Comparison of ENCODE assay signal across 8 mouse cellular contexts in the genomic region with DNA sequence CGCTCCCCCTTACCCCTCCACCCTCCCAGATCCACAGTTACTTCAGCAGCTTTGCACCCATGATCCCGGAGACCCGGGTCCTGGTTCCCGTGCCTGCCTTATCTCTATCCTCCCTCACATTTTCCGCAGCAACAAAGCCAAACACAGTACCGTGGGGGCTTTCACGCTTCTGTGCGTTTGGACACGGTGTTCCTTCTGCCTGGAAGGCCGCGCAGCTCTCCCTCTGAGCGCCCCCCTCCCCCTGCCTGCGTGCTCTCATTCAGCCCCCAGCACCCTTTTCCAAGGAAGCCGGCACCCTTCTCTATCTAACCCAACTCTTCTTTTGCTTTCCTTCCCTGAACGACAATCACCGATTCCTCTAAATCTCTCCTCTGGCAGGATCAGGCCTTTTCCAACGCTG. TPM values are rescaled to one million over a fixed set of nuclear protein-coding genes. Genes with fewer than 3 reads are reported as not detected.
A peak's percentile ranks its signal among the peaks of the same experiment; 100 is the strongest.
DNase-seq lines count a peak whose midpoint lies in the region; ATAC-seq and TF ChIP-seq lines count a peak whose summit lies in the region.

No protein-coding gene starts in this region.

- no peaks in the 10 kb centered on the region for H3K27me3 ChIP-seq in kidney, adult 2 months (replicated peaks; ENCODE audit: control insufficient read depth, insufficient read depth, low read length)
- H3K27me3 ChIP-seq in liver, embryonic 14.5 days (ENCODE audit: control insufficient read depth, insufficient read depth, low read length) = no peaks in the 10 kb centered on the region; the same call in 1 of the 2 replicates

- TF ChIP-seq CTCF in bone marrow, adult 2 months (IDR thresholded peaks at IDR 0.05; ENCODE audit: control insufficient read depth, insufficient read depth, low read length) = no peak
- no peak for TF ChIP-seq CTCF in kidney, adult 2 months (conservative IDR thresholded peaks at IDR 0.05; ENCODE audit: insufficient read depth, insufficient read length, low read depth, low read length)
- no peak for TF ChIP-seq CTCF in liver, embryonic 14.5 days (IDR thresholded peaks at IDR 0.05; ENCODE audit: low read depth)

- no peak overlapping the region for H3K27ac ChIP-seq in bone marrow, adult 2 months (ENCODE audit: control insufficient read depth, insufficient read depth, low read depth, low read length, poor library complexity)
- peak overlapping the region; percentile 87 for H3K27ac ChIP-seq in kidney, adult 2 months (ENCODE audit: insufficient read depth, low read depth, low read length)
- no peak overlapping the region for H3K27ac ChIP-seq in liver, embryonic 14.5 days

- H3K4me3 ChIP-seq in bone marrow, adult 2 months (replicated peaks; ENCODE audit: control insufficient read depth, low read depth, low read length) = peak overlapping the region; percentile 41
- H3K4me3 ChIP-seq in kidney, adult 2 months (ENCODE audit: insufficient read depth, low read depth, low read length) = peak overlapping the region; percentile 63
- H3K4me3 ChIP-seq in liver, embryonic 14.5 days (ENCODE audit: insufficient read depth in 1 of 2, low read depth in 2 of 2, low read length in 2 of 2) = peak overlapping the region; percentile 50 to 60

- peak overlapping the region; percentile 73 for H3K4me2 ChIP-seq in liver, embryonic 14.5 days (ENCODE audit: low read depth)

- no peaks in the 10 kb centered on the region for H3K9me3 ChIP-seq in liver, embryonic 14.5 days (ENCODE audit: control insufficient read depth, low read length)

- no peaks in the 10 kb centered on the region for H3K36me3 ChIP-seq in kidney, adult 2 months (ENCODE audit: control insufficient read depth, insufficient read depth, low read length)
- no peaks in the 10 kb centered on the region for H3K36me3 ChIP-seq in liver, embryonic 14.5 days (replicated peaks; ENCODE audit: control insufficient read depth, insufficient read depth, low read depth)

- WGBS in bone marrow, adult 2 months = under 1% methylated on average over 17 of the region's 17 CpGs
- WGBS in kidney, adult 2 months = under 1% methylated on average over 17 of the region's 17 CpGs
- WGBS in liver, embryonic 14.5 days (ENCODE audit: insufficient replicate concordance) = under 1% methylated on average over 17 of the region's 17 CpGs

- intact Hi-C loops in gastrocnemius, postnatal 14 days (cut with DNase I; ENCODE audit: low total_unique reads) = no loop called here

- TF ChIP-seq EP300 in liver, embryonic 14.5 days (IDR thresholded peaks at IDR 0.05; ENCODE audit: low read depth) = no peak

- H3K9ac ChIP-seq in liver, embryonic 14.5 days (replicated peaks) = no peak overlapping the region

- no peak for TF ChIP-seq POLR2A in bone marrow, adult 2 months (IDR thresholded peaks at IDR 0.05; ENCODE audit: borderline replicate concordance, control insufficient read depth, low read depth, low read length)
- TF ChIP-seq POLR2A in kidney, adult 2 months (IDR thresholded peaks at IDR 0.05; ENCODE audit: low read depth, low read length) = no peak

- ATAC-seq in liver, embryonic 14.5 days (ENCODE audit: insufficient read depth) = 0 out of 2 replicates have a peak, but pooled peaks have one; percentile 27

- peak; percentile 37 for DNase-seq in layer of hippocampus, adult 11-12 months (ENCODE audit: low spot score)
- no peak for DNase-seq in layer of hippocampus, adult 9-10 months (ENCODE audit: low spot score)
- peak; percentile 35 for DNase-seq in gastrocnemius, postnatal 14 days
- peak; percentile 43 for DNase-seq in kidney, adult 2 months
- DNase-seq in liver, embryonic 14.5 days (ENCODE audit: low read depth in 3 of 3, low spot score in 3 of 3) = no peak
- peak; percentile 28 for DNase-seq in retina, postnatal 7 days (ENCODE audit: low read depth, low spot score)
- no peak for DNase-seq in spleen, postnatal 14 days (ENCODE audit: low spot score in 2 of 2)

- H3K4me1 ChIP-seq in bone marrow, adult 2 months (ENCODE audit: control insufficient read depth, insufficient read depth, low read length) = no peaks in the 10 kb centered on the region
- peaks cover 11% of the 10 kb centered on the region; the same call in 1 of the 2 replicates for H3K4me1 ChIP-seq in kidney, adult 2 months (ENCODE audit: control insufficient read depth, insufficient read depth, low read length)
- no peaks in the 10 kb centered on the region for H3K4me1 ChIP-seq in liver, embryonic 14.5 days (replicated peaks; ENCODE audit: control insufficient read depth in 2 of 2, insufficient read depth in 2 of 2, low read length in 1 of 2)

RNA-seq across cellular contexts. Expression of gene Castor2, which starts 0.5 kb away (rescaled TPM):
- polyA plus RNA-seq in bone marrow, adult 2 months (2011; ENCODE audit: insufficient read depth, insufficient read length, low replicate concordance, missing spikeins) = 1.1 and 4.9 TPM in 2 replicates
- 10 to 100 TPM; 36.5 to 40.2 TPM for total RNA-seq in gastrocnemius, postnatal 14 days (2021)
- 27.5 and 39.3 TPM in 2 replicates for polyA plus RNA-seq in kidney, adult 2 months (2012; rRNA removed)
- polyA plus RNA-seq in liver, embryonic 14.5 days (2012; rRNA removed) = 0.18 and 0.21 TPM in 2 replicates
- 0.28 and 0.45 TPM in 2 replicates for polyA plus RNA-seq in liver, embryonic 14.5 days (2014; fragmentation: Nextera tagmentation; extraction: Ambion mirVana)

Comparison
In these comparisons a context has a peak if more than half of its experiments do, and no peak if none do; other contexts are left out.
1. DNase-seq: peak in layer of hippocampus, adult 11-12 months (single experiment), gastrocnemius, postnatal 14 days (single experiment), kidney, adult 2 months (single experiment) and retina, postnatal 7 days (single experiment); none in layer of hippocampus, adult 9-10 months (single experiment), liver, embryonic 14.5 days (0 of 3) and spleen, postnatal 14 days (0 of 2).
2. Peak in every context shown above with its lines, with median percentiles within 50 percentile points of each other: H3K4me3 ChIP-seq.